Mouse (Mus musculus) forebrain, embryonic 11.5 days (tissue): Measurements from ENCODE around the gene Olfr780. TPM values are rescaled to one million over a fixed set of nuclear protein-coding genes. Genes with fewer than 3 reads are reported as not detected.
"Not testable (repeated sequence)": the region's sequence is repeated elsewhere in the genome, so short reads cannot be mapped to it uniquely, and the experiment has no call there.

ENCODE experiments used
- ATAC-seq: fragments of 200-750 bp; cut with Nextera tagmentation; replicated peaks from 2 replicates; pipeline ENCODE4 v1.8.0; 2017; ENCODE audit warnings: moderate TSS enrichment; ENCODE audit not compliant: low FRiP score
- DNase-seq: peaks from one replicate; pipeline ENCODE4 v3.0.0-alpha.2; 2017; ENCODE audit warnings: low spot score
- H3K27ac ChIP-seq: fragments of 300-500 bp; sonication (generic); 2 replicates; pipeline ENCODE4 v1.5.1; 2014; ENCODE audit warnings: low read depth, low read length
- H3K27me3 ChIP-seq: fragments of 300-500 bp; sonication (generic); 2 replicates; pipeline ENCODE4 v1.6.1; 2014; ENCODE audit warnings: mild to moderate bottlenecking, low read length, mixed read lengths; ENCODE audit not compliant: control insufficient read depth, insufficient read depth
- H3K36me3 ChIP-seq: fragments of 300-500 bp; sonication (generic); 2 replicates; pipeline ENCODE4 v1.6.1; 2014; ENCODE audit warnings: mild to moderate bottlenecking, low read length, moderate library complexity, mixed read lengths; ENCODE audit not compliant: control insufficient read depth, insufficient read depth
- H3K4me1 ChIP-seq: fragments of 300-500 bp; sonication (generic); replicated peaks from 2 replicates; pipeline ENCODE4 v1.6.1; 2014; ENCODE audit warnings: low read length, mixed read lengths; ENCODE audit not compliant: control insufficient read depth, insufficient read depth
- H3K4me2 ChIP-seq: fragments of 300-500 bp; sonication (generic); 2 replicates; pipeline ENCODE4 v1.6.1; 2014; ENCODE audit warnings: low read depth, mild to moderate bottlenecking, low read length, moderate library complexity, mixed read lengths; ENCODE audit not compliant: severe bottlenecking
- H3K4me3 ChIP-seq: fragments of 300-500 bp; sonication (generic); 2 replicates; pipeline ENCODE4 v1.5.1; 2014; ENCODE audit warnings: low read depth, low read length
- H3K9ac ChIP-seq: fragments of 300-500 bp; sonication (generic); 2 replicates; pipeline ENCODE4 v1.6.1; 2014; ENCODE audit warnings: low read length
- H3K9me3 ChIP-seq: fragments of 300-500 bp; sonication (generic); 2 replicates; pipeline ENCODE4 v1.6.1; 2016; ENCODE audit warnings: low read length, mixed read lengths; ENCODE audit not compliant: control insufficient read depth
- WGBS: fragments of 180-500 bp; shearing (Covaris S2); extraction: QIAGEN DNeasy Blood & Tissue Kit; methylation state at CpG from one replicate; pipeline ENCODE4 v1.1.7; 2014; 5-methylcytosine and 5-hydroxymethylcytosine counted together
- polyA plus RNA-seq: library from polyadenylated mRNA; unstranded; fragments of >200 nt; fragmentation: Nextera tagmentation; extraction: Ambion mirVana; gene quantifications from 2 replicates; pipeline ENCODE4 v1.2.1, GENCODE M21; 2014

Olfr780 gene
- polyA plus RNA-seq, result not detected in 2 replicates

DNA sequence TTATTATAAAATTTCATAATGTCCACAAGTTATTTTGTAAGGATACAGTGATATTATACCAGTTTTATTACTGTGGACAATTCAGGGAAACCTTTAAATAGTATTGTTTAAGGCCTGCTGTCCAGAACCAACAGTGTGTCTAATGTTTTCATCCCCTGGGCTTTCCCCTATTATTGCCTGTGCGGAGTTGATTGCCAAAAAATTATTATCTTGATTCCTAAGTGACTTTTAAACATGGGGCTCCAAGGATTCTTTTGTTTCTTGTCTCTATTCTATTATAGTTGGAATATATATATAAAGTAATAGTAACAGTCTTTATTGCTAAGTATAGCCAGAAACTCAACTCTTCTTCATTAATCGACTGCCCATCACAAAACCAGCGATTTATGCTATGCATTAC is at the start of gene Olfr780:
Olfr780 (plus strand) TSS at position 301 of the 400 bp plus-strand sequence.
- Histone ChIP-seq H3K4me2 (no peak within 1 kb of the TSS), H3K27ac (no peak within 1 kb of the TSS), H3K4me3 (no peak within 1 kb of the TSS), H3K9me3 (no peaks in the 10 kb centered on the region), H3K36me3 (no peaks in the 10 kb centered on the region), H3K4me1 (no peaks in the 10 kb centered on the region), H3K27me3 (no peaks in the 10 kb centered on the region), H3K9ac (no peak within 1 kb of the TSS)
- WGBS, result 84% methylated on average over 3 of the region's 3 CpGs
- DNase-seq, result no peak
- ATAC-seq, result no peak

- Histone ChIP-seq H3K27me3 (no peaks in the 10 kb centered on the region), H3K9ac (no peak within 1 kb of the TSS), H3K36me3 (no peaks in the 10 kb centered on the region), H3K4me3 (no peak within 1 kb of the TSS), H3K27ac (no peak within 1 kb of the TSS), H3K4me2 (no peak within 1 kb of the TSS), H3K4me1 (no peaks in the 10 kb centered on the region), H3K9me3 (no peaks in the 10 kb centered on the region)
- no peak for DNase-seq
- ATAC-seq, result no peak
- 88% methylated on average over 2 of the region's 2 CpGs for WGBS
Observed at GRCm38 (mm10) chr10:129271081-129271535, 46.8 kb upstream of the Olfr780 start, which contains the start of gene Olfr777. Gene Olfr777, minus strand, starts transcription at chr10:129271485.

DNA sequence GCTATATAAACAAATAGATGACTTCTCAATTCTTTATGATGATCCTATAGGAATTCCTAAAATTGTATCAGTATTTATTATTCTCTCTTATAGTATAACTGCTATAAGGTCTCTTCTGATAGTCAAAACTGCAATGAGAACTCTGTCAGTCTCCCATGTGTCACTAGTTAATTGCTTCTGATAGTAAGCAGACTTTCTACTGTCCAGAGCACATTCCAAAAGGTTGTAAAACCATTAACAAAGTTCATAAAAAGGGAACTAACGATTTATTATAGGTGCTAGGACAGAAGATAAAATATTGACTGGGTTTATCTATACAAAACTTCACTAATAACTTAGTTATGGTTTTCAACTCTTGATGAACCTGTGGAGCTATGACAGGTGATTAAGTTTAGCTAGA is 4.9 kb upstream of the Olfr780 start:
- not testable (repeated sequence) for H3K27ac ChIP-seq, H3K9me3 ChIP-seq, H3K4me3 ChIP-seq, DNase-seq, H3K36me3 ChIP-seq, ATAC-seq, H3K27me3 ChIP-seq, H3K4me1 ChIP-seq, H3K4me2 ChIP-seq, H3K9ac ChIP-seq
- 57% methylated on average over 1 of the region's 1 CpGs for WGBS

- not testable (repeated sequence) for DNase-seq, H3K36me3 ChIP-seq, H3K4me1 ChIP-seq, ATAC-seq, H3K27ac ChIP-seq, H3K9ac ChIP-seq, H3K27me3 ChIP-seq, H3K4me2 ChIP-seq, H3K4me3 ChIP-seq, H3K9me3 ChIP-seq
- no CpG with 5 or more reads among the region's 1 CpGs for whole genome bisulfite sequencing
Observed at GRCm38 (mm10) chr10:129313521-129313920, 4.4 kb upstream of the Olfr780 start.

- Histone ChIP-seq H3K27me3 (no peaks in the 10 kb centered on the region), H3K36me3 (no peaks in the 10 kb centered on the region), H3K9ac (no peak within 1 kb of the TSS), H3K27ac (no peak within 1 kb of the TSS), H3K4me2 (no peak within 1 kb of the TSS), H3K4me1 (no peaks in the 10 kb centered on the region), H3K9me3 (no peaks in the 10 kb centered on the region), H3K4me3 (no peak within 1 kb of the TSS)
- no peak for DNase-seq
- no peak for ATAC-seq
Observed at GRCm38 (mm10) chr10:129328554-129328953, 10.6 kb downstream of the Olfr780 start, which contains the start of gene Olfr781. Gene Olfr781, plus strand, starts transcription at chr10:129328854.

GRCm38 (mm10) chr10:129348550-129348949 is 30.6 kb downstream of the Olfr780 start, which contains the start of gene Olfr782:
Gene Olfr782, plus strand, starts transcription at chr10:129348850.
- H3K36me3 ChIP-seq, result no peaks in the 10 kb centered on the region
- H3K27ac ChIP-seq, result no peak within 1 kb of the TSS
- 93% methylated on average over 3 of the region's 3 CpGs for WGBS
- H3K4me2 ChIP-seq, result no peak within 1 kb of the TSS
- DNase-seq (no peak), ATAC-seq (no peak)
- no peak within 1 kb of the TSS for H3K4me3 ChIP-seq
- no peak within 1 kb of the TSS for H3K9ac ChIP-seq
- no peaks in the 10 kb centered on the region for H3K27me3 ChIP-seq
- no peaks in the 10 kb centered on the region for H3K4me1 ChIP-seq
- no peaks in the 10 kb centered on the region for H3K9me3 ChIP-seq

DNA sequence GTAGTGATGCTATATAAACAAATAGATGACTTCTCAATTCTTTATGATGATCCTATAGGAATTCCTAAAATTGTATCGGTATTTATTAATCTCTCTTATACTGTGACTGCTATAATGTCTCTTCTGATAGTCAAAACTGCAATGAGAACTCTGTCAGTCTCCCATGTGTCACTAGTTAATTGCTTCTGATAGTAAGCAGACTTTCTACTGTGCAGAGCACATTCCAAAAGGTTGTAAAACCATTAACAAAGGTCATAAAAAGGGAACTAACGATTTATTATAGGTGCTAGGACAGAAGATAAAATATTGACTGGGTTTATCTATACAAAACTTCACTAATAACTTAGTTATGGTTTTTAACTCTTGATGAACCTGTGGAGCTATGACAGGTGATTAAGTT is 34.6 kb downstream of the Olfr780 start:
- H3K27me3 ChIP-seq, H3K27ac ChIP-seq, ATAC-seq, H3K4me3 ChIP-seq, H3K4me2 ChIP-seq, H3K9me3 ChIP-seq, H3K36me3 ChIP-seq, H3K4me1 ChIP-seq, H3K9ac ChIP-seq, DNase-seq: not testable (repeated sequence)
- WGBS, result 76% methylated on average over 2 of the region's 2 CpGs

DNA sequence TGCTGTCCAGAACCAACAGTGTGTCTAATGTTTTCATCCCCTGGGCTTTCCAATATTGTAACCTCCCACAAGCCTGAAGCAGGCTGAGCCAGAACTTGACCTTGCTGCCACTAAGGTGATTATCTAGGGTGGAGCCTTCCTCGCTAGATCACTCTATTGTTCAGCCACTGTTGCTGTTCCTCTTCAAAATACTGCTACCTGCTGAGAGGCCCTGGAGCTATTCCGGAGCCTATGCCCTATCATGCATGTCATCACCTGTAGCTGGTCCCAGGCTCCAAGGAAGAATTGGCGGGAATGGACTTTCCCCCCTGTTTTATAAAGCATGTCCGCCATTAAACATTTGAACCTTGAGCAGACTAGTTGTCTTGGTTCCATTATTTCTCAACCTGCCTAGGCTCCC is 38.6 kb downstream of the Olfr780 start:
- not testable (repeated sequence) for H3K27me3 ChIP-seq, H3K9me3 ChIP-seq, H3K4me1 ChIP-seq, DNase-seq, H3K4me3 ChIP-seq, H3K27ac ChIP-seq, H3K36me3 ChIP-seq, H3K9ac ChIP-seq, H3K4me2 ChIP-seq, ATAC-seq
- WGBS, result 86% methylated on average over 4 of the region's 4 CpGs

GRCm38 (mm10) chr10:129357307-129357706 is 39.4 kb downstream of the Olfr780 start:
- Histone ChIP-seq H3K36me3 (no peaks in the 10 kb centered on the region), H3K9ac (no peak overlapping the region), H3K4me3 (no peak overlapping the region), H3K4me2 (no peak overlapping the region), H3K27ac (no peak overlapping the region), H3K27me3 (no peaks in the 10 kb centered on the region), H3K4me1 (no peaks in the 10 kb centered on the region), H3K9me3 (no peaks in the 10 kb centered on the region)
- ATAC-seq (no peak), DNase-seq (no peak)
- 84% methylated on average over 5 of the region's 5 CpGs for WGBS
